Mouse (Mus musculus) ES-Bruce4 (cell line): ENCODE data around the gene Brca1.

Experiments
- CTCF ChIP-seq: IDR thresholded peaks from one replicate; pipeline ENCODE4 v1.8.1; 2011; ENCODE audit warnings: low read depth, low read length
- POLR2A ChIP-seq: IDR thresholded peaks from one replicate; pipeline ENCODE4 v1.8.1; 2011; ENCODE audit warnings: low read length; ENCODE audit not compliant: insufficient read depth

- no peak for TF ChIP-seq POLR2A
- no peak for TF ChIP-seq CTCF
Measured at GRCm38 (mm10) chr11:101588868-101589267, 37.1 kb upstream of the Brca1 start.
